Mouse (Mus musculus): ENCODE measurements around the gene Mcf2. TPM values are rescaled to one million over a fixed set of nuclear protein-coding genes. Genes with fewer than 3 reads are reported as not detected.

Gene Mcf2
- polyA plus RNA-seq, 1 experiment from 2014 or later, result 0.20 TPM

DNA sequence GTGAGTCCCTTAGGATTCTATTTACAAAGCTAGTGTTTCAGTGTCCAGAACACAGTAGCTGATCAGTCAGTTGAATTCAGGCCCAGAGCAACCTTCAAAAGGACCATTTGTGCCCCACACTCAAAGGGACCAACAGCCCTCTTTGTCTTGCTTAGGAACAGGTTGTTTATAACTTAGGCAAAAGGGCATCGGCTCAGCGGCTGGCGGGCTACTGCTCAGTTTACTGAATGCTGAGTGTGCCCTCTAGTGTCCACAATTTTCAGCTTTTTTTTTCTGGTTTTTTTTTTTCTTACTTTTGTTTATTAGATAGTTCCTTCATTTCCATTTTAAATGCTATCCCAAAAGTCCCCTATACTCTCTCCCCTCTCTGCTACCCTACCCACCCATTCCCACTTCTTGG, 152.2 kb downstream of the Mcf2 start:
- 8% methylated on average over 3 of the region's 3 CpGs for WGBS
- Histone ChIP-seq H3K9ac (no peak overlapping the region), H3K36me3 (no peaks in the 10 kb centered on the region)

DNA sequence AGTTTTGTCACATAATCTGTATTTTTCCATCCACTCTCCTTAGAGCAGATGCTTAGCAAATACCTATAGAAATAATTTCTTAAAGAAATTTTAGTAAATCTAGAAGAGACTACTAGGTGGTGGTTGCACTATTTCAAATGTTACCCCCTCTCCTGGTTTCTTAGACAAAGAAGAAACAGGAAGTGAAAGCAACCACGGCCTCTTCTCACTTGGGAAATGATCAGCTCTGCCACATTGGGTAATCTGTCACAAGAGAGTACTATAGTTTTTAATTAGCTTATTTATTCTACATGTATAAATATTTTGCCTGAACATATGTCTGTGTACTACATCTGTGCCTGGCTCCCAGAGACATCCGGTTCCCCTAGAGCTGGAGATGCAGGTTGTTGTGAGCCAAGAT, 157.3 kb downstream of the Mcf2 start:
- Histone ChIP-seq H3K27ac (replicated peaks) (no peak overlapping the region), H3K27me3 (replicated peaks) (no peaks in the 10 kb centered on the region), H3K36me3 (no peaks in the 10 kb centered on the region), H3K9ac (no peak overlapping the region), H3K4me3 (no peak overlapping the region), H3K4me2 (no peak overlapping the region), H3K4me1 (no peaks in the 10 kb centered on the region), H3K9me3 (no peaks in the 10 kb centered on the region)
- no peak for ATAC-seq (ENCODE audit: extremely low read depth, insufficient number of reproducible peaks, low FRiP score, low TSS enrichment)
- WGBS, result 71% methylated on average over 2 of the region's 2 CpGs

More for the DNA sequence above, 152.2 kb downstream of the Mcf2 start:
- no peak overlapping the region for H3K27ac ChIP-seq (replicated peaks)
- H3K9me3 ChIP-seq, result no peaks in the 10 kb centered on the region
- no peak for ATAC-seq (ENCODE audit: extremely low read depth, insufficient number of reproducible peaks, low FRiP score, low TSS enrichment)
- no peaks in the 10 kb centered on the region for H3K4me1 ChIP-seq
- no peak overlapping the region for H3K4me2 ChIP-seq
- H3K27me3 ChIP-seq (replicated peaks), result no peaks in the 10 kb centered on the region
- H3K4me3 ChIP-seq, result no peak overlapping the region

DNA sequence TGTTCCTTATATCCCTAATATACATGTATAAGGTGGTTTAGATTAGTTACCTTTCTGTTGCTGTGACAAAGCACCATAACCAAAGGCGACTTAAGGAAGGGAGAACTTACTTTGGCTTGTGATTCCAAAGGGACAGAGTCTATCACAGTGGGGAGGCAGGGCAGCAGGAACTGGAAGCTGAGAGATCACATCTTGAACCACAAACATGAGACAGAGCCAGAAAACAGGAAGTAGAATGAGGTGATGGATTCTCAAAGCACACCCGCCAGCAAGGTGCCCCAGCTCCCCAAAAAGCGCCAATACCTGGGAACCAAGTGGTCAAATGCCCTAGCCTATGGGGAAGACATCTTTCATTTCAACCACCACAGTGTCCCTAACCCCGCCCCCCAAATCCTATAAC, 157.9 kb downstream of the Mcf2 start:
- Histone ChIP-seq H3K4me3 (no peak overlapping the region), H3K36me3 (no peaks in the 10 kb centered on the region), H3K4me2 (no peak overlapping the region), H3K27ac (replicated peaks) (no peak overlapping the region), H3K9ac (no peak overlapping the region), H3K9me3 (no peaks in the 10 kb centered on the region), H3K27me3 (replicated peaks) (no peaks in the 10 kb centered on the region), H3K4me1 (no peaks in the 10 kb centered on the region)
- ATAC-seq (ENCODE audit: extremely low read depth, insufficient number of reproducible peaks, low FRiP score, low TSS enrichment), result no peak
- 68% methylated on average over 4 of the region's 4 CpGs for WGBS

DNA sequence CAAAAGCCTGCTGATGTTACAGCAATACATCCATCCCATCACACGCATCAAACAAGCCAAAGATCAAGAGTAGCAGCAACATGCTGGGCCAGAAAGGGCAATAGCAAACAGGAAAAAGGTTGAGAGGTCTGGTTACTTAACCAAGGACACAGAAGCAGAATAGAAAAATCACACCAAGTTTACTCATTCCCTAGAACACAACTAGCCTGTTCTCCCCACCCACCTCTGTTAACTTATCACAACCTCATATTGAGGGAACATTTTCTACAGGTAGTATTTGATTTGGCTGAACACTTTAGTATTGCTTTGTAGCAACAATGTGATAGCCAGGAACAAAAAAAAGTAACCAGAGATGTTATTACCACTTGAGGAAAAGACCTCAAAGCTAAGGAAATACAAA, 164.3 kb downstream of the Mcf2 start:
- no peak overlapping the region for H3K9ac ChIP-seq
- H3K4me2 ChIP-seq, result no peak overlapping the region
- no peak overlapping the region for H3K27ac ChIP-seq (replicated peaks)
- H3K36me3 ChIP-seq, result no peaks in the 10 kb centered on the region
- no peaks in the 10 kb centered on the region for H3K4me1 ChIP-seq
- H3K27me3 ChIP-seq (replicated peaks), result no peaks in the 10 kb centered on the region
- no peak for ATAC-seq (ENCODE audit: extremely low read depth, insufficient number of reproducible peaks, low FRiP score, low TSS enrichment)
- H3K9me3 ChIP-seq, result no peaks in the 10 kb centered on the region
- H3K4me3 ChIP-seq, result no peak overlapping the region
- 83% methylated on average over 1 of the region's 1 CpGs for WGBS

DNA sequence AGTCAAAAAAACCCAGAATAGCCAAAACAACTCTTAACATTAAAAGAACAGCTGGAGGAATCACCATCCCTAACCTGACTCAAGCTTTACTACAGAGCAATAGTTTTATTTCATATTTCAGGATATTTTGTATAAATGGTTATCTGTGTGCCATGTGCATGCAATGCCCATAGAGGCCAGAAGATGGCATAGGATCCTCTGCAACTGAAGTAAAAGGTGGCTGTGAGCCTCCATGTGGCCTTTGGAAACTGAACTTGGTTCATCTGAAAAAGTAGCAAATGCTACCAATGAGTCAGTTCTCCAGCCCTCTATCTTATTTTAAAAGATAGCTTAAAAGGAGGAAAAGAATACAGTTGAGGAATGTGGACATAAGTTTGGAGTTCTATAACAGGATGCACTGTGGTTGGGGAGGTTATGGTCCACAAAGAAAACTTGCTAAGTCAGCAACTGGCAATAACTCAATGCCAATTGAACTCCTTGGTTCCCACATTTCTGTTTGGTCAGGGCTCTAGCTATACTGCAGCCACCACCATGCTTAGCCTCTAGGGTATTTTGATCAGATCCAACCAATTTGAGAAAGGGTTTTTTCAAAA, 165.7 kb downstream of the Mcf2 start:
- Histone ChIP-seq H3K4me3 (no peak overlapping the region), H3K9ac (no peak overlapping the region), H3K27me3 (replicated peaks) (no peaks in the 10 kb centered on the region), H3K4me1 (no peaks in the 10 kb centered on the region), H3K4me2 (no peak overlapping the region), H3K27ac (replicated peaks) (no peak overlapping the region), H3K9me3 (no peaks in the 10 kb centered on the region), H3K36me3 (no peaks in the 10 kb centered on the region)
- no peak for ATAC-seq (ENCODE audit: extremely low read depth, insufficient number of reproducible peaks, low FRiP score, low TSS enrichment)

Other genes with a start within 250 kb of the Mcf2 start
- gene F9, start 179.6 kb downstream of the Mcf2 start, polyA plus RNA-seq (2015; fragmentation: Nextera tagmentation; extraction: Ambion mirVana), result 0.10 TPM in 1 of 2 replicates, not detected in the other